Mouse (Mus musculus) lung, adult 18-20 months (tissue): ENCODE measurements at regions not wholly inside any gene's neighbourhood (a gene's known extent, or its start where the extent isn't known, plus 50 kb on each side); places are given as distances from the start of the nearest gene placed in this dataset.
A peak's percentile ranks its signal among the peaks of the same experiment; 100 is the strongest.

Experiments
- DNase-seq, 2 experiments: peaks; one replicate each; pipeline ENCODE4 v3.0.0; 2022; ENCODE audit warnings: mixed read lengths in 2 of 2

DNA sequence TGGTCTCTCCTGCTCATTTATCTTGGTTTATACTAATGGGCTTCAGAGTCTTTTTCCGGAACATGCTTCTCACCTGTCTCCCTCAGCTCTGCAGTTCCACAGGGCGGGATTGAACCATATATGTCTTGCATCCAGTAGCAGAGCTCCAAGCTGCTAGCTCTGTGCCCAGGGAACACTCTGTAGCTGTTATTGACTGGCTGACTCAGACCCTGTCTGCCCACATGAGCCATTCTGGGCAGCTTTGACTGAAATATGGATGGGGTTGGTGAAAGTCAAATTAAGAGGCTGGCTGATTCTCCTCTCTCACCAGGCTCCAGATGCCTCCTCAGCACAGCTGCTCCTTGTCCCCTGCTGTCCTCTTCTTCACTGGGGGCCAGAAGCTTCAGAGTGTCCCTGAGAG is 81.4 kb upstream of the Irf2bp2 start:
- no peak for DNase-seq

DNA sequence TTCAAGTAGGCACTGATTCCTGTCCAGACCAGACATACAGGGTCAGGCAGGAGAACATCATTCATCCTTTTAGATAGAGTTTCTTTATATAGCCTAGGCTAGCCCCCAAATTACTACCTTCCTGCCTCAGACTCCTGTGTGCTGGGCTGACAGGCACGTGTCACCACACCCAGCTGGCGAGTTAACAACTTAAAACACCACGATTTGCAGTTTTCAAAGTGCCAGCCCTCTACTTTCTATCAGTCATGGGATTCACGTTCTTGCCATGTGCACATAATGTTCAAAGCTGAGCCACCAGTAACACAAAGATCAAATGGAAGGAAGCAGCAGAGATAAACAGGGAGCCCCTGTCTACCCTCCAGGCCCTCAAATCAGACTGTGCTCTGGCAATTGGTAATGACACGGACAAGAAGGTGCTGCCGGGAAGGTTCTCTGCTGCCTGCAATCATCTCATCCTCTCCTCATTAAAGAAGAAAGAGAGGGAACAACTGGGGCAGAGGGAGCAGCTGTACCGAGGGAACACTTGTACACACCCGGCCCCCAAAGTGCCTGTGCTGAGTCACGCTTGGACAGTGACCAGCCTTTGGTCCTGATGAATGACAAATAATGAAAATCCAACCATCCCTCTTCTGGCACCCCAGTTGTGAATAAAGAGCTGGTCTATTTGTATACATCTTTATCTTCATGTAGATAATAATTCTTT is 79.4 kb upstream of the Irf2bp2 start:
- DNase-seq: no peak

DNA sequence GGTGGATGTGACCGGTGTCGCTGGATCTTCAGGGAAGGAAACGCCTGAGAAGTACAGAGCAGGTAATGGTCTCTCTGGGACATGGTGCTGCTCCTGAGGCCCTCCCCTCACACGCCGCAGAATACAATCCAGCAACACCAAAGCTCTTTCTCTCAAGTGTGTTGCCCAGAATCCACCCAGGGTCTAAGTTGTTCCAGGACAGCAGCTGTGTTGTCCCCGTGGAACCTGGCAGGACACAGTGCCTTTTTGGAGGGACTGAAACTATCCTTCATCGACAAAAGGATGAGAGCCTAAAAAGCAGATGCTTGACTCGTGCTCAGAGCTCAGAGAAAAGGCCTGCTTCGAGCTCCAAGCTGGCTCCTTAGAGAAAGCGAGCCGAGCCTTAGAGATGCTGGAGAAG is 77.8 kb upstream of the Irf2bp2 start:
- no peak for DNase-seq

DNA sequence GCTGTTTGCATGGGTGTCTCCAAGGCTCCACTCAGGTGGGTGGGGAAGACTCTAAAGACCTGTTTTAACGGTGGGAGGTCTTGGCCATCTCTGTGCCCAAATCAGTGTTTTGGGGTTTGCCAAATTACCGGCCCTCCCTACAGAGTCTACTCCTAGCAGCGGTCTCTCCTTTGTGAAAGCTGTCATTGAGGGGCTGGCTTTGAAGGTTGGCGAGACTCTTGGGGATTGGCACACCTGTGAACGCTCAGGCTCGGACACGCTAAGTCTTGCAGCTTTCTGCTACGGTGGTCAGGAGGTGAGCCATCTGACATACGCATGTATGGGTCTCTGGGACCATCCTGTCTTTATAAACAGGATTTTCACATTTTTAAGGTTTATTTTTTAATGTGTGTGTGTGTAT is 76.1 kb upstream of the Irf2bp2 start:
- DNase-seq: no peak

DNA sequence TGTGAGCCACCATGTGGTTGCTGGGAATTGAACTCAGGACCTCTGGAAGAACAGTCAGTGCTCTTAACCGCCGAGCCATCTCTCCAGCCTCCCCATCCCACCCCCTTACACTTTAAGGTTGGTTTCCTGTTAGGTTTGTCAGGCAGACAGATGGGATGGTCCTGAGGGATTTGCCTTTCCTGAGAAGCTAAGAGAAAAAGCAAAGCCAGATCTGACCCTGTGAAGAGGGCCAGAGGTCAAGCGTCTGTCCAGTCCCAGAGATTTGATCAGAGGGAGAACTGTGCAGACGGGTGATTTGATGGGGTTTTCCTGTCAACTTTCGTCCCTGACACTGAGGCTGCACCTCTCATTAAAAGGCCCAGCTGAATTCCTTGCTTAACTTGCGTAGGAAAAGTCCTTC is 75.4 kb upstream of the Irf2bp2 start:
- DNase-seq: no peak

DNA sequence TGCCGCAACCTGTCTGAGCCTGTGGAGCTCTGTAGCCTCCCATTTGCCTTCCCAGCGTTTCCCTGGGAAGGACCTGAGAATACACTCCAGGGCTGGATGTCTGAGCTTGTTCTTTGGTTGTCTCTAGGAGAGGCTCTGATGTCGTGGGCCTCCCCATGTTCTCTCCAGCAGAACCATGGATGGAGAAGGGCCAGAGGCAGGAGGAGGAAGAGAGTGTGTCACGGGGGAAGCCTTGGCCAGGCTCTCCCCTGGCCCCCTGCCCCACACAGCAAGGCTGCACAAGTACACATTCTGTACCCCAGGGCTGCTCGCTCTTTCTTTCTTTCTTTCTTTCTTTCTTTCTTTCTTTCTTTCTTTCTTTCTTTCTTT is 74.9 kb upstream of the Irf2bp2 start:
- no peak for DNase-seq

DNA sequence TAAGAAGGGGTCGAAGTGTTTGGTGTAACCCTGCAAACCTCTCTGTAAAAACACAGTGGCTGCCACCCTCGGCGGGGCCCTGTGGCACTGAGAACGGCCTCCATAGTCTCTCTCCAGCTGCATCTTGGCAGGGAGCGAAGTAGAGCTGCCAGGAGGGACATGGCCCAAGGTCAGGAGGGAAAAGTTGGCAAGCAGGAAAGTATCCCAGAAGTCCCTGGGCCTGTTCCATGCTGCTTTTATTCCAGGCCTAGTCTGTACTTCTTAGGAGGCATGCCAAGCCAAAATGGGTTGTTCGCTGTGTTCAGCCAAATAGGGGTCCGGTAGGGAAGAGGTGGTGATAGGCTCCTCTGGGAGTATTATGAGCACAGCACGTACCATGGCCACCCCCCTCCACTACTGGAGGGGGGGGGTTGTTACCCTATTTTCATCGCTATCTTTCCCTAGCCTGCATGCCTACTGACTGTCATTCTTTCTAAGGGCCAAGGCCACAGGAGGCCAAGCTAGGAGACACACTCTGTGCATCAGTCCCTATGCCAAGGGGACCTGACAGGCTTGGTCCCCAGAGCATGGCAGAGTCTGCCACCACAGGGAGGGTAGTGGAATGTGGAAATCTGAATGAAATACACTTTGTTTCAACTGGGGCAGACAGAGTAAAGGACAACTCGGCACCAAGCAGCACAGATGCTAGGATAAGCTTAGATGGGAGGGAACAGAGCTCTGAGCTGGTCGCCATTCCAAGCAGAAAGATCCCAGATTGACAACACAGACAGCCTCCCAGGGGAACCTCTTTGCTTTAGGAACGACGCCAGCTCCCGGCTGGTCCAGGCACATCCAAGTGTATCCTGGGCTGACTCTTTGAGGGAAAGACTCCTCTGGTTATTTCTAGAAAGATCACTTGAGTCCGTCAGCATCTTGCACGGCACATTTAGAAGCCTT is 74.2 kb upstream of the Irf2bp2 start:
- peak; percentile 83 to 88 for DNase-seq

DNA sequence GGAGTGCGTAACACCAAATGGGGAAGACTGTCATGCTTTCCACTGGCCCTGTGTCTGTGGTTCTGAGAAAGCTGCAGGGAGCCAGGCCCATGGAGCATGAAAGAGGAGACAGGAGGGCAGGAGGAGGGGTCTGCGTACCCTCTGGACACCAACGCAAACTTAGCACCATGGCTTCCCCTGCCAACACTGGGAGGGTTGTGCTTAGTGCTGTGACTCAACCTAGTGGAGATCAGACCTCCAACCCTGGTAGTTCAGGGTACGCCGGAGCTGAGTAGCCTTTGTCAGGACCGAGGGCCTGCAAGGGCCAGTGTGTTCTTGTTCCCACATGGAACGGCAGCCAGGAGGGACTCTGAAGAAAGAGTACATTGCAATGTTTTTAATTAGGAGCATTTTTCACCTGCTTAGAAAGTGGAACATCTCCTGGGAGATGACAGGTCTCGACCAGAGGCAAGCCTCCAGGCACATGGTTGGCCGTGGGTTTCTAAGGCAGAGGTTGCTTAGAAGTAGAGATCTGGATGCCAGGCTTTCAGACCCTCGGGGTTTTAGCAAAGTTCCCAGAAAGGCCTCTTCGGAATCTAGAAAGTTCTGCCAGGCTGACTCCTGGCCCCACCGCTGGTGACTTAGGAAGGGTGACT is 73.4 kb upstream of the Irf2bp2 start:
- DNase-seq: no peak

DNA sequence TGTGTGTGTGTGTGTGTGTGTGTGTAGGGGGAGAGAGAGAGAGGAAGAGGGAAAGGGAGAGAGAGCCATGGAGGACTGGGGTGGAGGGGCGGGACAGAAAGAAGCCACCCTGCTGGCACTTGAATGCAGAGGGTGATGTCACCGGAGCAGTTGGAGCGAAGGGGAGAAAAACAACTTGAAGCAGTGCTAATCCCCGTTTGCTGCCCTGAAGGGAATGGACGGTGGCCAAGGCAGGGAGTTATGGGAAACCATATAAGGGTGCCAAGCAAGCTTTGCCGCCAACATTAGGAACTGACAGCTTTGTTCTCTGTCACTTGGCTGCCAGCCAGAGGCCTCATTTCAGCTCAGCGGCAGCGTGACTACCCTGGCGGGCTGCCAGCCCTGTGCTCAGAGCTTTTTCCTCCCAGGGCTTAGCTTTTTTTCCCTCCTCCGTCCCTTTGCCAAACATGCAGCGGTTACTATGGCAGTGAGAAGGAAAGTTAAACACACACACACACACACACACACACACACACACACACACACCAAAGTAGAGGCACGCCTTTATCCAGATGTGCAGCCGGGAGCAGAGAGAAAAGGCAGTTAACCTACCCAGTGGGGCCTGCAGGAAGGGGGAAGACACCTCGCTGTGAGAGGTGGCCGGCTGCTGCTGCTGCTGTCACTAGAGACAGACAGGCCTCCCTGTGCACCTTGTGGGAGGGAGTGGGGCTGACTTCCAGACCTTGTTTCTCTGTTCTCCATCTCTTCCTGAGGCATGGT is 72.7 kb upstream of the Irf2bp2 start:
- peak; percentile 99 for DNase-seq

DNA sequence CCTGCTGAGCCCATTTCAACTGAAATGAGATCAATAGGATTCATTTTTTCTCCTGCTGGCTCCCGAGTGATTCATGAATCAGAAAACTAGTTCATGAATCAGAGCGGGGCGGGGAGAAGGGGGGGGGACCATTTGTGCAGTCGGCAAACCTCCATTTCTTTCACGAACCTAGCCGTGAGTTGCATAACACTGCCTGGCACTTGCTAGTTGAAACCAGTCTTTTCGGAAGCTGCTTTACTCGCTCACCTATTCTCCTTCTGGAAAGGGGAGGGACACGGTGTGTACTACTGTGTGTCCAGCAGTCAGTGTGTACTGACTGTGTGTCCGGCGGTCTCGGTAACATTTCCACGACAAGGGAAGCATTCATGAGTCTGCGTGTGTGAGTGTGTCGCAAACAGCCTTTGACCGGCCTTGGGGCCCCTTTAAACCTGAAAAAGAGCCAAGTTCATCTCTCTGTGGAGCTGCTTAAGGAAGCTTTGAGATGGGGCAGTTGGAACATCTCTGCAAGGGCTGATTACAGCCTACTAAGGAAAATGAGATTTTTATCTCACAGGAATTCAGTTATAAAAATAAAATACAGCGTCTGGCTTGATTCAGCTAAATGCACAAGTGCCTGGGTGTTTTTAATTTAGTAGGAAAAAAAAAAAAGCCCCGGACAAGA is 71.9 kb upstream of the Irf2bp2 start:
- DNase-seq: peak; percentile 79 to 86

DNA sequence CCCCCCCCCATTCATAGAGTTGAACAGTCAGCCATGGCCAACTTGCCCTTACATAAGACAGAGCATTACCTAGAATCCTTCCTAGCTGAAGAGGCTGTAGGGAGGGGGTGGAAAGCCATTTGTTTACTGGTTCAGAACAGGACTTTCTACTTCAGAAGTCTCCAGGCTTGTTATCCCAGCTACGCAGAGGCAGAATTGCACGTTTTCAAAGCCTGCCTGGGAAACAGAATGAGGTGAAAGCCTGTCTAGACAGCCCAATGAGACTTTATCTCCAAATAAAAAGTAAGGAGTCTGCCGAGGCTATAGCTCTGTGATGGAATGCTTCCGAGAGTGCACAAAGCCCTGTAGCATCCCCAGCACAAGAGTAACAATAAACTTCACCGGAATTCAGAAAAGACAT is 71.1 kb upstream of the Irf2bp2 start:
- DNase-seq: peak in 1 of 2 experiments; percentile 46

DNA sequence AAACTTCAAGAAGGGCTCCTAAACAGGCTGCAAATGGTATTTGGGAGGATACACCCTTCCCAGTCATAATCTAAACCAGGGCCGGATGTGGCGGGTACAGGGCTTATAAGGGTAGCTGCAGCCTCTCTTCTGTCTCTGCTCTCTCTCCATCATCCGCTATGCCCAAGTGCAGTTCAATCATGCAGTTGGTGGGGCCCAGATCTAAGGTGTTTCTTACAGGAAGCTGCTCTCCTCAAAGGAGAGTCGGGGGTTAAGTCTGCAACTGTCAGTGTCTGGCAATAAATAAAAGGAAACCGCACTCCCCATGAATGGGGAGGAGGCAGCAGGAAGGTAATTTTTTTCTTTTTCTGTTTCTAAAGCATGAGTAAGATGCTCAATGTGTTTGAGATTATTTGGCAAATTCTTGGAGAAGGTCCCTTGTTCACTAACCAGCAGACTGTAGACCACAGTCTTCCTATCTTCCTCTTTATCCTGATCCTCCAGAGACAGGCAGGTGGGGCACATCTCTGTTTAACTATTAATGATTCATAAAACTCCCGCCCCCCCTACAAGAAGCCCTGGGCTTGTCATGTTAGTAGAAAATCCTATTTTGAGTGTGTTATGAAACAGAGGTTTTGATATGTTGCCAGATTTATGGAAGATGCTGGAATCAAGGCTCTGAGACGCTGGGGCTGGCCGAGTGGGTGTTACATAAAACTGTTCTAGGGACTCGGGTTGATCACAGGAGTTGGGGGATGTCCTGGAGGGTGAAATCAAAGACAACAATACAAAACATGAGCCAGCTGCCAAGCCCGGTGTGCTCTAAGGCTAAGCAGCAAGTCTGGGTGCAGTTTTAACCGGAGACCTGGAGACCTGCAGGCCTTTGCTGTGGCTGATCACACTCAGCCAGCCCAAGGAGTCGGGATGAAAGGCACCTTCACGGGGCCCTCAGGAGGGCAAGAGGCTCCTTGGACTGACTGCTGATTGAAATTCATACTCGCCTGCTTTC is 69.3 kb upstream of the Irf2bp2 start:
- peak; percentile 49 to 67 for DNase-seq

DNA sequence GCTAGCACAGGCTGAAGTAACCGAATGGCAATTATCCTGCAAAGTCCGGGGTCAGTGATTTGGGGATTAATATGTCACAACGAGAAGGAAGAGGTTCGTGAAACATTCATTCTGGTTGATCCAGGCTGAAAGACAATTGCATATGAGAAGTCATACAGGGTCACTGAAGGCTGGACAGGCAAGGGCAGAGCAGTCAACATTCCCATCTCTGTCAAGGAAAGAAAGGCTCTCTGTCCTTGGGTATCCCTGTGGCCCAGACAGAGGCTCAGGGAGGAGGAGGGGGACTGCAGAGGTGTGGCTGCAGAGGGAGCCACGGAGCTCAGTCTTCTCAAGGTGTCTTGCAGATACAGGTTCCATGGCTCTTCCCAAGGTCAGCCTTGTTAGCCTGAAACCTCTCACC is 68.4 kb upstream of the Irf2bp2 start:
- DNase-seq: no peak

DNA sequence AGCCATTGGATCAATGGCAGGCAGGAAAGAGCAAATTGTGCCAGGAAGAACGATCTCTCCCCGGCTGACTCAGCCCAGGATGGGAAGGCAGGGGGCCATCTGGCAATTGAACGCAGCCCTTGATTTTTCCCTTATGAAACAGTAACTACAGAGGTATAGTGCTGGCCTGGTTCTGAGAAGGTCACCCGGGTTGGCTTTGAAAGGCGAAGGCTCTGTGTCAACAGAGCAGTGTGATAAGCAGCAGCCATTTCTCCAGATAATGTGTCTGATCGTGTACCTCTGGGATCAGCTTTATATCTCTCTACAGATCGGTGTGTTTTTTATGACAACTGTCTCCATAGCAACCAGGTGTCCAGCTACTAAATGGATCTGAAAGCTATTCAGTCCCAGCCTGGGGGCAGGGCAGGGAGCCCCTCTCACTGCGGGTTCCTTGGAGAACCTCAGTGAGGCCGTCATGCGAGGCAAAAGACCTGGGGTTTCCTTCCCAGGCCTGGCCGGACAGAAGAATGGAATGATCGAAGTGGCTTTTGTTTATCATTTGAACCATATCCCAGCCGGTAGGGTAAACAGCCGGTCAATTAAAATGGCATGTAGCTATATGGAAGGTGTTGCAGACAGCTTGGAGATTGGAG is 67.8 kb upstream of the Irf2bp2 start:
- peak in 1 of 2 experiments; percentile 41 for DNase-seq

DNA sequence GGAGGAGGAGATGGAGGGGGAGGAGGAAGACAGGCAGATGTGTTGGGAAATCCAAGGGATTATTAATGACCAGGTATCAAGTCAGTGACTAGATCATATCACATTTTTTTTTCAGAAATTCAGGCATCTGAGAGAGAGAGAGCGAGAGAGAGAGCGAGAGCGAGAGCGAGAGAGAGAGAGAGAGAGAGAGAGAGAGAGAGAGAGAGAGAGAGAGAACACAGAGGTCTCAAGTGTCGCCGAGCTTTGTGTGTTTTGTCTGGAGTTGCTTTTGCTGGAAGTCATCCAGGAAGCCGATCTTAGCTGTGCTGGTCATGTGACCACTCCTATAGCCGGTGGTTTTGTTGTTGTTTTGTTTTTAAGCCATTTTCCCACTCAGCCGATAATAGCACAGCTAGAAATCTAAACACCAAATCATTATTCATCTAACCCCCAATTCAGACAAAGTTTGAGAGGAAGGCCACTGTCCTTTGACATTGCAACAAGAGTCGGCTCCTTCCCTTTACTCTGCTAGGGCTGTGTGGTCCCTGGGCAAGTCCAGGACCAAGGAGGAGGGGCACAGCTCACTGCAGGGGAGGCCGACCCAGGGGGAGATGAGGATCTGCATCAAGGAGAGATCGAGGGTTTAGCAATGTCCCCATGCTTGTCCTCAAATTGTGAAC is 67.0 kb upstream of the Irf2bp2 start:
- DNase-seq: peak in 1 of 2 experiments; percentile 62

DNA sequence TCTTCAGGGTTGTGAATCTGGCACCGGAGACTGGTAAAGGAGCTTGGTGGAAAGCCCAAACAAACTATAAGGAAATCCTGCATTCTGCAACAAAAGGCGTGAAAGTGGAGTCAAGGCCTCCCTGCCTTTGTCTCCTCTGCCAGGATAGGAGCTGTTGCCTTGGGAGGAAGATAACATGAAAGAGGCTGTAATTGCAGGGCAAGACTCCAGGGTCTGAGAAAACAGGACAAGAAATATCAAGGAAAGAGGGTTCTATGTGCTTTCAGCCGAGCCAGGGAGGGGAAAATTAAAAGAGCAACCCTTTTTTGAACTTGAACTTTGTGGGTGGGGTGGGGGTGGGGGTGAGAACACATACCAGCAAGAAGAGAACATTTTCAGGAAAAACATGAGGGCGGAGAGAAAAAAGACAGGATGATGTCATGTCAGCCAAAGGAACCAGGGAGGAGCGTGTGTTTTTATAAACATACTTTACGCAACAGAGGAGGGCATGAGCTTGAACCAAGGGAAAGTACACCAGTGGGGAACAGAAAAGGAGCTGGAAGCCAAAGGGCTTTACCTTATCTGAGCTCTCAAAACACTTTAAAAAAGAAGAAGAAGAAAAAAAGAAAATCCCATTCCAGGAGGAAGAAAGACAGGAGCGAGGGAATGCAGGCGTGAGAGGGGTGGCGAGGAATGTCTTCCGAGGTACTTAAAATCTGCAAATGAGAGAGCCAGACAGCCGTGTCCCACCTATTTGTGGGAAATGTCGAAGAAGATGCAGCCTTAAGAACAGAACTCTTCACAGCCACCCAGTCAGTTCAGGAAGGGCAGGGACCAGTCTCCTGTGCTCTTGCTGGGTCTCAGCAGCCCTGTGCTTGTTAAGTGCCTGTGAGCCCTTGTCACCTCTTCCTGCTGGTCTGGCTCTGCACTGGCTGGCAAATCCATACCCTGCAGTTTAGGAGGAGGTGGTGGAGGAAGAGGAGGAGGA is 66.2 kb upstream of the Irf2bp2 start:
- DNase-seq: peak; percentile 50 to 77

DNA sequence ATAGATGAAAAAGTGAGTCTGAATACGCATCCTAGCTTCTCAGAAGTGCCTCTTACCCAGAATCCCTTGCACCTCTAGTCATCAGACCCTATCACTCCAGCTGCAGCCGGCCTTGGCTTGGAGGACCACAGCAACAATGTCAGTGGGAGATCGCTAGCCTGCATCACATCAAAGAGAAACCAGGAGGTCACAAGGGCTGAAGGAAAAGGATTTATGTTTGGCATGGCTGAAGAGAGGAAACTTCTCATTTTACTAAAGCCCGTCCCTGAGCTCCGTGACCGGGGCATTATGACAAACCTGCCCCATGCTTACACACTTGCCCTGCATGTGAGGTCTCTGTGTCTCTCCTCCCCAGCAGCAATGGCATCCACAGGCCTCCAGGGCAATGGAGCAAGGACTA is 63.8 kb upstream of the Irf2bp2 start:
- no peak for DNase-seq

DNA sequence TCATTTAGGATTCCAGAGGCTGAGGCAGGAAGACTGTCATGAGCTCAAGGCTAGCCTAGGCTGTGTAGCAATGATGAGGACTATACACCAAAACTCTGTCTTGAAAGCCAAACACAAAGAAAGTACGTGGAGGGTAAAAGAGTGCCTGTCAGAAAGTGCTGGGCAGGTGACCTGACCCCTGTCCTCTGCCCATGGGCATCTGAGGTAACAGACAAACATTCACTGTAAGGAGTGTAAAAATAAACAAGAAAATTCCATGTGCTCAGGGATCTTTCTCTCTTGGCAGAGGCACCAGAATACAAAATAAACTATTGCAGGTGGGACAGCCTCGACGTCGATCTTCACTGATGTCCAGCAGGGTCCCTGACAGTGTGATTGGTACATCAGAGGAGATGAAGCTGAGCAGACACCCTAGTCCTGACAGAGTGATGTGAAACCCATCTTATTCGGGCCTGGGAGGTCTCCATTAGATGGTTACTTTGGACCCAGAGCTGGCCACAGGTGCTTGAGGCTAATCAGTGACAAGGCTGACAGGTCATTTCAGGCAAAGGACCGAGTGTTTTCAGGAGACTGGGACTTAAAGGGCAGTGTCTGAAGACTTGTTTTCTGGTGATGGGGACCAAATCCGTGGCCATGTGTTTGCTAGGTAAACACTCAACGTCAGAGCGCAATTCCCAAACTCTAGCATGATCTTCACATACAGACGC is 62.9 kb upstream of the Irf2bp2 start:
- no peak for DNase-seq
